Mouse (Mus musculus): ENCODE measurements around the gene Soga1.

The Soga1 gene

GRCm38 (mm10) chr2:156980059-156980458 lies 99.0 kb downstream of the Soga1 start:
- DNase-seq = no peak

- DNase-seq = no peak
Observed at GRCm38 (mm10) chr2:156976711-156977110, 102.3 kb downstream of the Soga1 start.

GRCm38 (mm10) chr2:156974967-156975366 lies 104.1 kb downstream of the Soga1 start:
- DNase-seq = peak; percentile 11

- no peak for DNase-seq
Observed at GRCm38 (mm10) chr2:156973316-156974100, 105.5 kb downstream of the Soga1 start.

GRCm38 (mm10) chr2:156970253-156970652 lies 108.8 kb downstream of the Soga1 start:
- no peak for DNase-seq

GRCm38 (mm10) chr2:156968501-156968900 lies 110.6 kb downstream of the Soga1 start:
- DNase-seq = no peak

- DNase-seq = no peak
Observed at GRCm38 (mm10) chr2:156967388-156967787, 111.7 kb downstream of the Soga1 start.
